Mouse (Mus musculus): ENCODE results near the gene Lrpap1. TPM values are rescaled to one million over a fixed set of nuclear protein-coding genes. Genes with fewer than 3 reads are reported as not detected.

Lrpap1 gene
- polyA plus RNA-seq (2012; rRNA removed), result 17.7 and 22.7 TPM in 2 replicates
- polyA plus RNA-seq (2014; fragmentation: Nextera tagmentation; extraction: Ambion mirVana), result 72.6 and 80.2 TPM in 2 replicates

DNA sequence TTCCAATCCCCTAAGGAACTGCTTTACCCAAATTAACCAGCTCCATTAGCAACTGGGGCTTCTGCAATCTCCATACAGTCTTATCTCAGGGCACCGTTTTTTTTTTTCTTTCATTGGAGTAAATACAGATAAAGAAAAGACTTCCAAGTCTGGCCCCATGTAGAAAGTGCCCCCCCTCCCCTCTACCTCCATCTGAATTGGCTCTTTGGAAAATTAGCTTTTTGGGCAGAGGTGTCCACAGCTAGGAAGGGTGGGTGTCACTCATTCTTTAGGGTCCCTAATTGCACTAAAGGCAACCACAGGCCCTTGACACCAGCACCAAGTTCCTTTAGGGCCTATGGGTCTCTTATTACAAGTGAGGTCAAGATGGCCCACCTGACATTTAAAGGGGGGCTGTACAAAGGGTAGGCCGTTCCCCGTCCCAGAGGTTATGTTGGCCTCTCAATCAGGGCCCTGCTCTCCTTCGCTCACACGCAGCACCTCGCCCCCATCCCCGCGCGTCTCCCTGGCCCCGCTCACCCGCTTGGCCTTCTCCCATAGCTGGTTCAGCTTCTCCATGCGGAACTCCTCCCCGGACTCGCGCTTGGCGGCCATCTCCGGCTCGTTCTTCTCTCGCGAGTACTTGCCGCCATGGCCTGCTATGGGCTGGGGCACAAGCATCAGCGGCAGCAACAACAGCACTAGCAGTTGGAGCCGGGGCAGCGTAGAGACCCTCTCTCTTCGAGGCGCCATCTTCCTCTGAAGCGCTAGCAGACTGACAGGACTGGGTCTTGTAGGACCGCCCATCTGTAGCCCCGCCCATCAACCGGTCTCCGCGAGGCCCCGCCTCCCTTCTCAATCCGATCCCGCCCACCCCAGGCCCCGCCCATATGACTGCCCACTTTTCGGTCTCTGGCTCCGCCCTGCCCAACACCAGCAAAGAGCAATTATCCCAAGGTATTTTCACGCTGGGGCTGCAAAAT lies at the start of gene Lrpap1:
Lrpap1 (minus strand) TSS at position 807 of the 962 bp plus-strand sequence.
- under 1% methylated on average over 39 of the region's 39 CpGs for WGBS (ENCODE audit: insufficient replicate concordance)
- Histone ChIP-seq H3K4me2 (ENCODE audit: low read depth) (peak within 1 kb of the TSS; percentile 92), H3K4me1 (replicated peaks; ENCODE audit: control insufficient read depth in 2 of 2, insufficient read depth in 2 of 2, low read length in 1 of 2) (peaks cover 19 to 21% of the 10 kb centered on the region in 2 experiments), H3K36me3 (replicated peaks; ENCODE audit: control insufficient read depth, insufficient read depth, low read depth) (peaks cover 20% of the 10 kb centered on the region), H3K4me3 (ENCODE audit: insufficient read depth in 1 of 2, low read depth in 2 of 2, low read length in 2 of 2) (peak within 1 kb of the TSS; percentile 74 to 96), H3K27me3 (ENCODE audit: control insufficient read depth, insufficient read depth, low read length) (no peaks in the 10 kb centered on the region), H3K9me3 (ENCODE audit: control insufficient read depth, low read length) (no peaks in the 10 kb centered on the region), H3K9ac (replicated peaks) (peak within 1 kb of the TSS; percentile 87), H3K27ac (peak within 1 kb of the TSS; percentile 65)
- TF ChIP-seq CTCF (IDR thresholded peaks at IDR 0.05; ENCODE audit: low read depth) (no peak), EP300 (IDR thresholded peaks at IDR 0.05; ENCODE audit: low read depth) (no peak)
- ATAC-seq (ENCODE audit: insufficient read depth) (peak; percentile 85), DNase-seq (ENCODE audit: low read depth in 3 of 3, low spot score in 3 of 3) (peak; percentile 79)

- DNase-seq (ENCODE audit: low read depth in 3 of 3, low spot score in 3 of 3) (no peak), ATAC-seq (ENCODE audit: insufficient read depth) (peak; percentile 52; the same call in 1 of the 2 replicates)
- Histone ChIP-seq H3K4me2 (ENCODE audit: low read depth) (no peak overlapping the region), H3K9me3 (ENCODE audit: control insufficient read depth, low read length) (no peaks in the 10 kb centered on the region), H3K36me3 (replicated peaks; ENCODE audit: control insufficient read depth, insufficient read depth, low read depth) (no peaks in the 10 kb centered on the region), H3K9ac (replicated peaks) (no peak overlapping the region), H3K27ac (no peak overlapping the region), H3K4me3 (ENCODE audit: insufficient read depth in 1 of 2, low read depth in 2 of 2, low read length in 2 of 2) (no peak overlapping the region), H3K27me3 (ENCODE audit: control insufficient read depth, insufficient read depth, low read length) (no peaks in the 10 kb centered on the region), H3K4me1 (replicated peaks; ENCODE audit: control insufficient read depth in 2 of 2, insufficient read depth in 2 of 2, low read length in 1 of 2) (peaks cover 7 to 12% of the 10 kb centered on the region in 2 experiments; a peak in 3 of 4 replicates)
- WGBS (ENCODE audit: insufficient replicate concordance), result 43% methylated on average over 5 of the region's 5 CpGs
- TF ChIP-seq CTCF (IDR thresholded peaks at IDR 0.05; ENCODE audit: low read depth), result no peak
- no peak for TF ChIP-seq EP300 (IDR thresholded peaks at IDR 0.05; ENCODE audit: low read depth)
These were observed 44.4 kb upstream of the Lrpap1 start for GRCm38 (mm10) chr5:35149939-35150338.

GRCm38 (mm10) chr5:35149526-35149925 lies 44.0 kb upstream of the Lrpap1 start:
- WGBS (ENCODE audit: insufficient replicate concordance), result 46% methylated on average over 4 of the region's 4 CpGs
- peaks cover 7 to 12% of the 10 kb centered on the region in 2 experiments; a peak in 3 of 4 replicates for H3K4me1 ChIP-seq (replicated peaks; ENCODE audit: control insufficient read depth in 2 of 2, insufficient read depth in 2 of 2, low read length in 1 of 2)
- DNase-seq (ENCODE audit: low read depth in 3 of 3, low spot score in 3 of 3), result no peak
- no peak overlapping the region for H3K4me2 ChIP-seq (ENCODE audit: low read depth)
- no peak overlapping the region for H3K27ac ChIP-seq
- H3K9me3 ChIP-seq (ENCODE audit: control insufficient read depth, low read length), result no peaks in the 10 kb centered on the region
- no peak overlapping the region for H3K9ac ChIP-seq (replicated peaks)
- peak; percentile 57; the same call in 1 of the 2 replicates for ATAC-seq (ENCODE audit: insufficient read depth)
- TF ChIP-seq CTCF (IDR thresholded peaks at IDR 0.05; ENCODE audit: low read depth), result no peak
- TF ChIP-seq EP300 (IDR thresholded peaks at IDR 0.05; ENCODE audit: low read depth), result no peak
- no peaks in the 10 kb centered on the region for H3K36me3 ChIP-seq (replicated peaks; ENCODE audit: control insufficient read depth, insufficient read depth, low read depth)
- no peak overlapping the region for H3K4me3 ChIP-seq (ENCODE audit: insufficient read depth in 1 of 2, low read depth in 2 of 2, low read length in 2 of 2)
- H3K27me3 ChIP-seq (ENCODE audit: control insufficient read depth, insufficient read depth, low read length), result no peaks in the 10 kb centered on the region

DNA sequence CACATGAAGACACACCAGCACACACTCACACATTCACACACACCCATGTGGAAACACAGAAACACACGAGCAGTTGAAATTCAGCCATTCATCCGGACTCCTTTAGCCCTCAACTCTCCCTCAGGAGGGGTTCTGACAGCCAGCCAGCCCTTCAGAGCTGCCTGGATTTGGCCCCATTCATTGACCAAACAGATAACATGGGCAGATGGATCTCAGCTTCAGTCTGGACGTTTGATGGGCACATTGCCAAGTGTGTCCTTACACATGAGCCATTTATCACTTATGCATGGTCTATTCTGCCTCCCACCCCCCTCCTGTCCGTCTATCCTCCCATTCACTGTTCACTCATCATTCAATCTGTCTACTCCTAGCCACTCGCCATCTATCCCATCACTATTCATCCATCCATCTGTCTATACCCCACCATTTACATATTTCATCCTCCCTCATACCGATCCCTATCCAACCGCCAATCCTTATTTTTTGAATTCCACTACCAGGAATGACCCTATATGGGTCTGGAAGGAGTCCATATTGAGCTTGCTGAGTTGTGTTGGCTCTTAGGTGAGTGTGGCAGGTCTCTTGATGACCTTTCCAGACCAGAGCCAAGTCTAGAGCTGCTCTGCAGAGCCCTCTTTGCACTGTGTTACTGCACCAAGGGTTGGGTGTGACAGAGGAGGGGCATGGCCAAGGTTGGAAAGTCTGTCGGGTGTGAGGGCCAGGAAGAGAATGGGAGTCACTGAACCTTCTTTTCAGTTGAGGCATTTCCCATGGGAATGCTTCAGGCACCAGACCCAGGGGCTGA lies 42.6 kb upstream of the Lrpap1 start:
- Histone ChIP-seq H3K4me3 (ENCODE audit: insufficient read depth in 1 of 2, low read depth in 2 of 2, low read length in 2 of 2) (no peak overlapping the region), H3K36me3 (replicated peaks; ENCODE audit: control insufficient read depth, insufficient read depth, low read depth) (no peaks in the 10 kb centered on the region), H3K4me1 (replicated peaks; ENCODE audit: control insufficient read depth in 2 of 2, insufficient read depth in 2 of 2, low read length in 1 of 2) (peaks cover 7 to 12% of the 10 kb centered on the region in 2 experiments; a peak in 3 of 4 replicates), H3K4me2 (ENCODE audit: low read depth) (no peak overlapping the region), H3K27ac (no peak overlapping the region), H3K9ac (replicated peaks) (no peak overlapping the region), H3K27me3 (ENCODE audit: control insufficient read depth, insufficient read depth, low read length) (no peaks in the 10 kb centered on the region), H3K9me3 (ENCODE audit: control insufficient read depth, low read length) (no peaks in the 10 kb centered on the region)
- 55% methylated on average over 8 of the region's 8 CpGs for WGBS (ENCODE audit: insufficient replicate concordance)
- DNase-seq (ENCODE audit: low read depth in 3 of 3, low spot score in 3 of 3), result no peak
- ATAC-seq (ENCODE audit: insufficient read depth), result no peak
- TF ChIP-seq EP300 (IDR thresholded peaks at IDR 0.05; ENCODE audit: low read depth) (no peak), CTCF (IDR thresholded peaks at IDR 0.05; ENCODE audit: low read depth) (no peak)

All from liver, embryonic 14.5 days (tissue).